Mouse (Mus musculus) liver, embryonic 11.5 days (tissue): ENCODE measurements around the gene Hsd17b3. TPM values are rescaled to one million over a fixed set of nuclear protein-coding genes. Genes with fewer than 3 reads are reported as not detected.
"Not testable (repeated sequence)": the region's sequence is repeated elsewhere in the genome, so short reads cannot be mapped to it uniquely, and the experiment has no call there.

ENCODE experiments used
- ATAC-seq: fragments of 200-750 bp; cut with Nextera tagmentation; replicated peaks from 2 replicates; pipeline ENCODE4 v1.8.0; 2017; ENCODE audit warnings: moderate number of reproducible peaks, mild to moderate bottlenecking, moderate TSS enrichment, moderate library complexity; ENCODE audit not compliant: low FRiP score
- DNase-seq: peaks from one replicate; pipeline ENCODE4 v3.0.0-alpha.2; 2017; ENCODE audit warnings: low spot score
- H3K27ac ChIP-seq: fragments of 300-500 bp; sonication (generic); 2 replicates; pipeline ENCODE4 v1.5.1; 2014; ENCODE audit warnings: mild to moderate bottlenecking, low read depth, low read length, control low read depth
- H3K27me3 ChIP-seq: fragments of 300-500 bp; sonication (generic); replicated peaks from 2 replicates; pipeline ENCODE4 v1.6.1; 2014; ENCODE audit warnings: low read length, mixed read lengths; ENCODE audit not compliant: control insufficient read depth, insufficient read depth
- H3K36me3 ChIP-seq: fragments of 300-500 bp; sonication (generic); 2 replicates; pipeline ENCODE4 v1.6.1; 2014; ENCODE audit warnings: mild to moderate bottlenecking, low read length, moderate library complexity, mixed read lengths; ENCODE audit not compliant: control insufficient read depth, insufficient read depth
- H3K4me1 ChIP-seq: fragments of 300-500 bp; sonication (generic); replicated peaks from 2 replicates; pipeline ENCODE4 v1.6.1; 2014; ENCODE audit warnings: low read length, mixed read lengths; ENCODE audit not compliant: control insufficient read depth, insufficient read depth
- H3K4me2 ChIP-seq: fragments of 300-500 bp; sonication (generic); 2 replicates; pipeline ENCODE4 v1.6.1; 2014; ENCODE audit warnings: mild to moderate bottlenecking, control low read depth, moderate library complexity
- H3K4me3 ChIP-seq: fragments of 300-500 bp; sonication (generic); 2 replicates; pipeline ENCODE4 v1.5.1; 2014; ENCODE audit warnings: low read depth, low read length, control low read depth
- H3K9ac ChIP-seq: fragments of 300-500 bp; sonication (generic); 2 replicates; pipeline ENCODE4 v1.6.1; 2014; ENCODE audit warnings: low read depth, low read length, control low read depth
- H3K9me3 ChIP-seq: fragments of 300-500 bp; sonication (generic); 2 replicates; pipeline ENCODE4 v1.6.1; 2016; ENCODE audit warnings: low read length, inconsistent platforms, mixed read lengths; ENCODE audit not compliant: control insufficient read depth
- WGBS: fragments of 180-500 bp; shearing (Covaris S2); extraction: QIAGEN DNeasy Blood & Tissue Kit; methylation state at CpG from one replicate; pipeline ENCODE4 v1.1.7; 2014; 5-methylcytosine and 5-hydroxymethylcytosine counted together
- polyA plus RNA-seq: library from polyadenylated mRNA; unstranded; fragments of >200 nt; fragmentation: Nextera tagmentation; extraction: Ambion mirVana; gene quantifications from 2 replicates; pipeline ENCODE4 v1.2.1, GENCODE M21; 2014

Gene Hsd17b3
- polyA plus RNA-seq, 1 experiment from 2014 or later = not detected

DNA sequence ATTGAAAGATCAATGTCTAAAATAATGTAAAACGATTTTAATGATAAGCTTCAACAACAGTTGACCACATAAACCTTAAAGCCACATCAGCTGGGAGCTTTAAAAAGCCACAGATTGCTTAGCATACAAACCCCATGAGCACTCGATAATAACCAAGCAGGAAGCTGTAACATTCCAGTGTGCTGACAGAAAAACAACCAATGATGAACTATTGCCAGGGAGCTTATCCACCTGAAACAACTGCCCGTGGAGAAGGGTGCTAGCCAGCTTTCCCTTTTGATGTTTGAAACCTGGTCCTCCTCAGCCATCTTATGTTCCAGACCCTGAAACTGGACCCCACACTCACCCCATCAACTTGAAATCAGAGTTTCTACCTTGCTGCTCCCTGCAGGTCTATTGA lies 22.4 kb downstream of the Hsd17b3 start:
- Histone ChIP-seq H3K4me3 (no peak overlapping the region), H3K36me3 (no peaks in the 10 kb centered on the region), H3K4me2 (no peak overlapping the region), H3K9ac (no peak overlapping the region), H3K27ac (no peak overlapping the region), H3K9me3 (no peaks in the 10 kb centered on the region), H3K27me3 (no peaks in the 10 kb centered on the region), H3K4me1 (no peaks in the 10 kb centered on the region)
- WGBS = 51% methylated on average over 3 of the region's 3 CpGs
- ATAC-seq (no peak), DNase-seq (no peak)

DNA sequence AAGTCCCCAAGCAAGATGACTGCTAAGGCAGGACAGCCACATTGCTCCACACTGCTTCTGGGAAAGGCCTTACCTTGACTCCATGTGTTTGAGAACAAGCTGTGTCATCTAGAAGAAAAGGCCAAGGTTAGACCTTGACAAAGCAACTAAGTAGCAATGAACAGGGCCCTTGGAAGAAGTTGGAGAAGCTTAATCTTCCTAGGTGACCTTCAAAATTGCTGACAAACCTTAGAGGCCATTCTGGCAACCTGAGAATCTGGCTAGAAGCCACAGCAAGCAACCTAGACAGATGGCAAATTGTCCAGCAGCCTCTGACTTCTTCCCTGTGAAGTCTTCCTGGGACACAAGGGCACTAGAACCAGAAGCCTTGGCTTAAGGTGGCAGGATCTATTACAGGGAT lies 24.8 kb downstream of the Hsd17b3 start:
- Histone ChIP-seq H3K9ac (no peak overlapping the region), H3K4me3 (no peak overlapping the region), H3K4me1 (no peaks in the 10 kb centered on the region), H3K27me3 (no peaks in the 10 kb centered on the region), H3K36me3 (no peaks in the 10 kb centered on the region), H3K4me2 (no peak overlapping the region), H3K9me3 (no peaks in the 10 kb centered on the region), H3K27ac (no peak overlapping the region)
- no peak for DNase-seq
- ATAC-seq = no peak

DNA sequence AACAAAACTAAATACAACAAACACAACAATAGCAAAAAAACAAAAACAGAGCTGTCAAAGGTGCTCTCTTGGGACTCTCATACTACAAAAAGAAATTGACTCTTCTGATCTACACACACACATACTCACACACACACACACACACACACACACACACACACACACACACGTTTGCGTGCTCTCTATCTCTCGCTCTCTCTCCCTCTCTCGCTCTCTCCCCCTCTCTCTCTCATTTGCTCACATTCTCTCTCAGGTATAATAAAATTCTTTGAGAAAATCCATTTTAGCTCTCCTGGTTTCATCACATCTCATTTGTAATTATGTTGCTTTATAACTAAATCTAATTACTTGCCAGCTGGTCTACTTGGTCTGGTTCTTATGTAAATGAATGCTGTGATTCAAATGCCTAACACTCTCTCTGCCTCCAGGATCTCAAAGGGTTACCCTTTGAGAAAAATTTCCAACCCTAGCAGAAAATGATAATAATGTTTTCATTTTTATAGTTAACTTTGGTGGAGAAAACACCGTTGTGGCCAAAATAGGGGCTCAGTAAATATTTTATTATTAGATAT lies 28.0 kb downstream of the Hsd17b3 start:
- Histone ChIP-seq H3K9me3 (no peaks in the 10 kb centered on the region), H3K9ac (no peak overlapping the region), H3K4me3 (no peak overlapping the region), H3K4me2 (no peak overlapping the region), H3K27ac (no peak overlapping the region), H3K4me1 (no peaks in the 10 kb centered on the region), H3K27me3 (no peaks in the 10 kb centered on the region), H3K36me3 (no peaks in the 10 kb centered on the region)
- ATAC-seq (no peak), DNase-seq (no peak)
- 80% methylated on average over 5 of the region's 5 CpGs for WGBS

DNA sequence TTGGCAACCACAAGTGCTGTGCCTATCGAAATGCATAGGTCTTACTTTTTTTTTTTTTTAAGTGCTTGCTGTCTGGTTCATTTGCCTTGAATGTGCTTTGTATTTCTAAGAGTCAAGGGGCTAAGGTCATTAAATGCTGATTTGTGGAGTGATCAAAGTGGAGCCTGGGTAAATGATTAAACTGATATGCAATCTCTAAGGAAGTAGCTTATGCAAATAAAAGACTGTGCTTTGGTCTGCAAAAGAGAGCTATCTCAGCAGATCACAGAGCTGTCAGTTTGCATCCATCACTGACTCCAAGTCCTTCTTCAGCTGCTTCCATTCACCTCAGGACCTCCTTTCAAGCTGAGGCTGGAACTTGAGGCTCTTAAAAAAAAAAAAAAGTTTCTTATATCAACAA lies 35.1 kb downstream of the Hsd17b3 start:
- H3K27me3 ChIP-seq = no peaks in the 10 kb centered on the region
- no peaks in the 10 kb centered on the region for H3K36me3 ChIP-seq
- H3K9ac ChIP-seq = no peak overlapping the region
- no peak for DNase-seq
- no peak overlapping the region for H3K4me2 ChIP-seq
- no peaks in the 10 kb centered on the region; the same call in 1 of the 2 replicates for H3K4me1 ChIP-seq
- 0 out of 2 replicates have a peak, but pooled peaks have one; percentile 51 for ATAC-seq
- 51% methylated on average over 1 of the region's 1 CpGs for WGBS
- no peaks in the 10 kb centered on the region; the same call in 1 of the 2 replicates for H3K9me3 ChIP-seq
- H3K27ac ChIP-seq = no peak overlapping the region
- no peak overlapping the region for H3K4me3 ChIP-seq

DNA sequence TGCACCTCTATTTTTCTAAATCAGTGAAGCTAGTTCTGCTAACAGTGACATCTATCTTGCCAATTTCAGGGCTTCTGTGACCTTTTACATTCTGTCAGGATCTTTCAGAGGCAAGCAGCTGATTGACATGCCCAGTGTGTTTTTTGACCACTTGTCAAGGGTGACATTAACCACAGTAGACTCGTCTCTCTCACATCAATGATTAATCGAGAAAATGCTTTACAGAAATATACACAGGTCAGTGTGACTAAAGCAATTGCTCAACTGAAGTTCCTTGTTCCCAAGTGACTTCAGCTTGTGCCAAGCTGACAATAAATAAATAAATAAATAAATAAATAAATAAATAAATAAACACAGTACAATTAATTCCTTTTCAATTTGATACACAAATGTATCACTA lies 36.7 kb downstream of the Hsd17b3 start:
- not testable (repeated sequence) for H3K4me2 ChIP-seq, H3K9ac ChIP-seq, DNase-seq, H3K27ac ChIP-seq, ATAC-seq, H3K27me3 ChIP-seq, H3K4me3 ChIP-seq, H3K4me1 ChIP-seq, H3K9me3 ChIP-seq, H3K36me3 ChIP-seq
- 86% methylated on average over 2 of the region's 2 CpGs for WGBS

DNA sequence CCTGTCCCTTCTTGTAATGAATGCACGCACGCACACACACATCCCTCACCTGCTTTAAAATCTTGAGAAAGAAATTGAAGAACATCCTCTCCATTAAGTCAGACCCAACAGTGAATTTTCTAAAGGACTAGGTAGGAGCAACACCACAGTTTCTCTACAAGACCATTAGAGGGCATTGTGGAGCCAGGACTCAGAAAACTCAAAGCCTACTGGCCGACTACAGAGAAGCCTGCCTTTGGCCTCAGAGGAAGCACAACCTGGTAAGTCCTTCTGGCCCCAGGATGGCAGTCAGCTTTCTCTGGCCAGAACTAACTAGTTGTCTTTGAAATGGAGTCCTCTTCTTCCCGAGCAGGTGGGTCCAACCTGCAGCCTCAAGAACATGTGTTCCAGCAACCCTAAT lies 38.1 kb downstream of the Hsd17b3 start:
- no peaks in the 10 kb centered on the region for H3K36me3 ChIP-seq
- DNase-seq (no peak), ATAC-seq (no peak)
- no peak overlapping the region for H3K4me3 ChIP-seq
- no peaks in the 10 kb centered on the region for H3K27me3 ChIP-seq
- WGBS = 62% methylated on average over 4 of the region's 4 CpGs
- H3K9ac ChIP-seq = no peak overlapping the region
- H3K27ac ChIP-seq = no peak overlapping the region
- no peaks in the 10 kb centered on the region; the same call in 1 of the 2 replicates for H3K9me3 ChIP-seq
- H3K4me2 ChIP-seq = no peak overlapping the region
- no peaks in the 10 kb centered on the region; the same call in 1 of the 2 replicates for H3K4me1 ChIP-seq

DNA sequence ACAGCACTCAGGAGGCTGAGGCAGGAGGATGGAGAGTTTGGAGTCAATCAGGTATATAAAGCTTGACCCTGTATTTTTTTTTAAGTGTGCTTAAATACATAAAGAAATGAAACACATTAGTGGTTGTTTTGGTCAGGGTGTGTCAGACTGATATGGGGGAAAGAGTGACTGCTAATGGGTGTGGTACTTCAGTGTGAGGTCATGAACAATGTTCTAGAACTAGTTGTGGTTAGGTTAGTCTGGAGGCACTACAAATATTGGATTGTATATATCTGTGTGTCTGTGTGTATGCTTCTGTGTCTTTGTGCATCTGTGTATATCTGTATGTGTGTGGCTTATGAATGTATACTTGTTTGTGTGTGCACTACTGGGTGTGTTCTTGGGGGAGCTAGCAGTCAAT lies 39.5 kb downstream of the Hsd17b3 start:
- Histone ChIP-seq H3K9ac (no peak overlapping the region), H3K27ac (no peak overlapping the region), H3K27me3 (no peaks in the 10 kb centered on the region)

DNA sequence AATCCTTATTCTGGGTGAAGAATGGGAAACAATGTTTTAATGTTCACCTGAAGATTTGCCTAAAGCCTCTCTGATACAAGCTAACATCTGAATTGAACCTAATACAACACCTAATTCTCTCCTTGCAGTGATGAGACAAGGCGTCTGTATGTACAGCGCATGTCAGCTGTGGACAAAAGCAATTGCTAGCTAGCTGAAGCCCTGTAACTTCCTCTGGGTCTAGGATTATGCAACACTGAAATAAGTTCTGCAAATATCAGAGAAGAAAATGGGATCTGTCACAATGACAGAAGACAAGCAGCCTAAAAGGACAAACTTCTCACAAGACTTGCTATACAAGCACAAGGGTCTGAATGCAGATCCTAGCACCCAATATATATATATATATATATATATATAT lies 40.6 kb downstream of the Hsd17b3 start:
- no peak overlapping the region for H3K27ac ChIP-seq
- no peaks in the 10 kb centered on the region for H3K36me3 ChIP-seq
- no peak overlapping the region for H3K4me3 ChIP-seq
- no peaks in the 10 kb centered on the region for H3K27me3 ChIP-seq
- 71% methylated on average over 2 of the region's 2 CpGs for WGBS
- no peak overlapping the region for H3K4me2 ChIP-seq
- H3K9ac ChIP-seq = no peak overlapping the region
- no peaks in the 10 kb centered on the region; the same call in 1 of the 2 replicates for H3K4me1 ChIP-seq
- ATAC-seq = no peak
- no peaks in the 10 kb centered on the region; the same call in 1 of the 2 replicates for H3K9me3 ChIP-seq
- DNase-seq = no peak

More for the DNA sequence above, 39.5 kb downstream of the Hsd17b3 start:
- ATAC-seq (no peak; the same call in 1 of the 2 replicates), DNase-seq (no peak)
- no peak overlapping the region for H3K4me2 ChIP-seq
- no peaks in the 10 kb centered on the region; the same call in 1 of the 2 replicates for H3K9me3 ChIP-seq
- no peak overlapping the region for H3K4me3 ChIP-seq
- H3K4me1 ChIP-seq = no peaks in the 10 kb centered on the region; the same call in 1 of the 2 replicates
- H3K36me3 ChIP-seq = no peaks in the 10 kb centered on the region

DNA sequence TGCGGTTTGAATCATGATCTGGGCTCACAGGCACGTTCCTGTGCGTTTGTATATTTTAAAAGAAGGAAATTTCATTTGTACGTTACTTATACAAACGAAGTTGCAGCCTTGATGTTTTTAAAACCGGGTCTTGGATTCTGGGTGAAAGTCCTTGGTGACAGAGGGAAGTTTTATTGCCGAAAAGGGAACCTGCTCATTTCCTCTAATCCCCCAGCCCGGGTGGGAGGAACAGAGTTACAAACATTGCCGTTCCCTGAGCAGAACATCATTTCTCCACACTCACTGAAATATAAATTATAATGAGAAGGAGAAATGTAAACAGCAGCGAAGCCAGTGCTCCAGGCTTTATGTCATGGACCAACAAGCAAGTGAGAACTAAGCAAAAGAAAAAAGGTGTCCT lies 49.1 kb downstream of the Hsd17b3 start:
- no peak for ATAC-seq
- H3K27ac ChIP-seq = no peak overlapping the region

More for the DNA sequence above, 49.1 kb downstream of the Hsd17b3 start:
- H3K27me3 ChIP-seq = no peaks in the 10 kb centered on the region
- no peaks in the 10 kb centered on the region; the same call in none of the 2 replicates for H3K4me1 ChIP-seq
- H3K4me2 ChIP-seq = no peak overlapping the region
- DNase-seq = no peak
- H3K9me3 ChIP-seq = no peaks in the 10 kb centered on the region
- H3K36me3 ChIP-seq = no peaks in the 10 kb centered on the region
- WGBS = 51% methylated on average over 10 of the region's 10 CpGs
- no peak overlapping the region for H3K4me3 ChIP-seq
- H3K9ac ChIP-seq = no peak overlapping the region
